Mouse (Mus musculus) forebrain, embryonic 13.5 days (tissue): ENCODE measurements at regions not wholly inside any gene's neighbourhood (a gene's known extent, or its start where the extent isn't known, plus 50 kb on each side); places are given as distances from the start of the nearest gene placed in this dataset.
"Not testable (repeated sequence)": the region's sequence is repeated elsewhere in the genome, so short reads cannot be mapped to it uniquely, and the experiment has no call there.

Experiments
- ATAC-seq: fragments of 200-750 bp; cut with Nextera tagmentation; 2 replicates; pipeline ENCODE4 v1.8.0; 2017
- H3K27ac ChIP-seq: fragments of 300-500 bp; sonication (generic); 2 replicates; pipeline ENCODE4 v1.5.1; 2015; ENCODE audit warnings: inconsistent platforms, mild to moderate bottlenecking, moderate library complexity
- H3K27me3 ChIP-seq: fragments of 300-500 bp; sonication (generic); 2 replicates; pipeline ENCODE4 v1.6.1; 2015; ENCODE audit warnings: mild to moderate bottlenecking, inconsistent platforms
- H3K36me3 ChIP-seq: fragments of 300-500 bp; sonication (generic); 2 replicates; pipeline ENCODE4 v1.6.1; 2015; ENCODE audit warnings: mild to moderate bottlenecking, inconsistent platforms; ENCODE audit not compliant: poor library complexity, severe bottlenecking
- H3K4me1 ChIP-seq: fragments of 300-500 bp; sonication (generic); 2 replicates; pipeline ENCODE4 v1.6.1; 2015; ENCODE audit warnings: inconsistent platforms
- H3K4me2 ChIP-seq: fragments of 300-500 bp; sonication (generic); 2 replicates; pipeline ENCODE4 v1.6.1; 2015; ENCODE audit warnings: inconsistent platforms, mild to moderate bottlenecking, moderate library complexity
- H3K4me3 ChIP-seq: fragments of 300-500 bp; sonication (generic); 2 replicates; pipeline ENCODE4 v1.5.1; 2015; ENCODE audit warnings: mild to moderate bottlenecking, inconsistent platforms
- H3K9ac ChIP-seq: fragments of 300-500 bp; sonication (generic); 2 replicates; pipeline ENCODE4 v1.6.1; 2015; ENCODE audit warnings: mild to moderate bottlenecking, inconsistent platforms
- H3K9me3 ChIP-seq: fragments of 300-500 bp; sonication (generic); replicated peaks from 2 replicates; pipeline ENCODE4 v1.6.1; 2016; ENCODE audit warnings: inconsistent platforms
- WGBS: fragments of 180-500 bp; shearing (Covaris S2); methylation state at CpG from one replicate; pipeline ENCODE4 v1.1.7; 2015; 5-methylcytosine and 5-hydroxymethylcytosine counted together

- WGBS = 64% methylated on average over 4 of the region's 4 CpGs
- not testable (repeated sequence) for H3K9ac ChIP-seq, H3K4me2 ChIP-seq, H3K36me3 ChIP-seq, H3K4me3 ChIP-seq, ATAC-seq, H3K9me3 ChIP-seq, H3K27me3 ChIP-seq, H3K27ac ChIP-seq, H3K4me1 ChIP-seq
Measured at GRCm38 (mm10) chr8:20436956-20437355, 73.9 kb upstream of the Gm15319 start.

- not testable (repeated sequence) for H3K4me1 ChIP-seq, H3K4me2 ChIP-seq, H3K27ac ChIP-seq, H3K9me3 ChIP-seq, H3K4me3 ChIP-seq, H3K9ac ChIP-seq, H3K27me3 ChIP-seq, ATAC-seq, H3K36me3 ChIP-seq
Measured at GRCm38 (mm10) chr8:20433236-20433635, 70.2 kb upstream of the Gm15319 start.

GRCm38 (mm10) chr8:20429469-20429868, 66.5 kb upstream of the Gm15319 start:
- H3K4me3 ChIP-seq, H3K36me3 ChIP-seq, H3K9me3 ChIP-seq, H3K27ac ChIP-seq, ATAC-seq, H3K9ac ChIP-seq, H3K4me2 ChIP-seq, H3K27me3 ChIP-seq, H3K4me1 ChIP-seq: not testable (repeated sequence)
- WGBS = 82% methylated on average over 4 of the region's 4 CpGs

GRCm38 (mm10) chr8:20424903-20425222, 61.9 kb upstream of the Gm15319 start:
- H3K27ac ChIP-seq, H3K9me3 ChIP-seq, H3K4me1 ChIP-seq, ATAC-seq, H3K9ac ChIP-seq, H3K27me3 ChIP-seq, H3K36me3 ChIP-seq: not testable (repeated sequence)
- peak overlapping the region; percentile 47 for H3K4me3 ChIP-seq
- 0 out of 2 replicates have a peak overlapping the region, but pooled peaks have one; percentile 11 for H3K4me2 ChIP-seq
- WGBS = 35% methylated on average over 3 of the region's 3 CpGs

GRCm38 (mm10) chr8:20424104-20424902, 61.3 kb upstream of the Gm15319 start:
- ATAC-seq = peak; percentile 100
- Histone ChIP-seq H3K9ac (peak overlapping the region; percentile 75), H3K4me3 (peak overlapping the region; percentile 47), H3K4me2 (peak overlapping the region; percentile 39)
- H3K27ac ChIP-seq, H3K36me3 ChIP-seq, H3K9me3 ChIP-seq, H3K27me3 ChIP-seq, H3K4me1 ChIP-seq: not testable (repeated sequence)
- WGBS = 8% methylated on average over 60 of the region's 72 CpGs

GRCm38 (mm10) chr8:20420807-20421206, 57.8 kb upstream of the Gm15319 start:
- not testable (repeated sequence) for H3K4me1 ChIP-seq, H3K27me3 ChIP-seq, ATAC-seq, H3K9me3 ChIP-seq, H3K4me2 ChIP-seq, H3K36me3 ChIP-seq, H3K4me3 ChIP-seq, H3K27ac ChIP-seq, H3K9ac ChIP-seq
